Mouse (Mus musculus) forebrain, embryonic 11.5 days (tissue): ENCODE measurements around the gene Bmper. TPM values are rescaled to one million over a fixed set of nuclear protein-coding genes. Genes with fewer than 3 reads are reported as not detected.

ENCODE experiments used
- ATAC-seq: fragments of 200-750 bp; cut with Nextera tagmentation; replicated peaks from 2 replicates; pipeline ENCODE4 v1.8.0; 2017; ENCODE audit warnings: moderate TSS enrichment; ENCODE audit not compliant: low FRiP score
- DNase-seq: peaks from one replicate; pipeline ENCODE4 v3.0.0-alpha.2; 2017; ENCODE audit warnings: low spot score
- H3K27ac ChIP-seq: fragments of 300-500 bp; sonication (generic); 2 replicates; pipeline ENCODE4 v1.5.1; 2014; ENCODE audit warnings: low read depth, low read length
- H3K27me3 ChIP-seq: fragments of 300-500 bp; sonication (generic); 2 replicates; pipeline ENCODE4 v1.6.1; 2014; ENCODE audit warnings: mild to moderate bottlenecking, low read length, mixed read lengths; ENCODE audit not compliant: control insufficient read depth, insufficient read depth
- H3K36me3 ChIP-seq: fragments of 300-500 bp; sonication (generic); 2 replicates; pipeline ENCODE4 v1.6.1; 2014; ENCODE audit warnings: mild to moderate bottlenecking, low read length, moderate library complexity, mixed read lengths; ENCODE audit not compliant: control insufficient read depth, insufficient read depth
- H3K4me1 ChIP-seq: fragments of 300-500 bp; sonication (generic); replicated peaks from 2 replicates; pipeline ENCODE4 v1.6.1; 2014; ENCODE audit warnings: low read length, mixed read lengths; ENCODE audit not compliant: control insufficient read depth, insufficient read depth
- H3K4me2 ChIP-seq: fragments of 300-500 bp; sonication (generic); 2 replicates; pipeline ENCODE4 v1.6.1; 2014; ENCODE audit warnings: low read depth, mild to moderate bottlenecking, low read length, moderate library complexity, mixed read lengths; ENCODE audit not compliant: severe bottlenecking
- H3K4me3 ChIP-seq: fragments of 300-500 bp; sonication (generic); 2 replicates; pipeline ENCODE4 v1.5.1; 2014; ENCODE audit warnings: low read depth, low read length
- H3K9ac ChIP-seq: fragments of 300-500 bp; sonication (generic); 2 replicates; pipeline ENCODE4 v1.6.1; 2014; ENCODE audit warnings: low read length
- H3K9me3 ChIP-seq: fragments of 300-500 bp; sonication (generic); 2 replicates; pipeline ENCODE4 v1.6.1; 2016; ENCODE audit warnings: low read length, mixed read lengths; ENCODE audit not compliant: control insufficient read depth
- WGBS: fragments of 180-500 bp; shearing (Covaris S2); extraction: QIAGEN DNeasy Blood & Tissue Kit; methylation state at CpG from one replicate; pipeline ENCODE4 v1.1.7; 2014; 5-methylcytosine and 5-hydroxymethylcytosine counted together
- polyA plus RNA-seq: library from polyadenylated mRNA; unstranded; fragments of >200 nt; fragmentation: Nextera tagmentation; extraction: Ambion mirVana; gene quantifications from 2 replicates; pipeline ENCODE4 v1.2.1, GENCODE M21; 2014

Bmper gene
- polyA plus RNA-seq, 1 experiment from 2014 or later = 8.5 TPM

DNA sequence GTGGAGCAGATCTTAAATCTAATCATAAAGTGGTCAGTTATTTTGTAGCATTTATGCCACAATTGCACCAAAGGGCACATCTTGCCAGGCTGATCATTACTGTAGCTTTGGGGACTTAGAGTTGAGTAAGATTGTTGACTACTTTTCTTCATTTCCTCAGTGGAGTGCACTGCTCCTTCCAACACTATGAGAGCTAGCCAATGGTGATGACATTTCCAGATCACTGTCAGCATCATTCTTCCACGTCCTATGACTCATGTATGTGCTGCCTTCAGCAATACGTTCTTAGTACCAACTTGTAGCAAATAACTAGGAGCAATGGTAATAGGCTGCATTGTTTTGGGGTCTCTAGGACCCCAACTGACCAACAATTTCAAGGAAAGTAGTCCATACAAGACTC lies 33.7 kb downstream of the Bmper start:
- Histone ChIP-seq H3K4me1 (peaks cover 6% of the 10 kb centered on the region; the same call in 1 of the 2 replicates), H3K4me2 (no peak overlapping the region), H3K9ac (no peak overlapping the region), H3K4me3 (no peak overlapping the region), H3K27me3 (no peaks in the 10 kb centered on the region), H3K27ac (no peak overlapping the region), H3K36me3 (no peaks in the 10 kb centered on the region), H3K9me3 (peaks cover 4% of the 10 kb centered on the region; the same call in 1 of the 2 replicates)
- WGBS = 81% methylated on average over 2 of the region's 2 CpGs
- ATAC-seq = no peak
- no peak for DNase-seq

- no peaks in the 10 kb centered on the region for H3K27me3 ChIP-seq
- no peak overlapping the region for H3K4me2 ChIP-seq
- H3K27ac ChIP-seq = no peak overlapping the region
- H3K4me1 ChIP-seq = no peaks in the 10 kb centered on the region
- H3K36me3 ChIP-seq = no peaks in the 10 kb centered on the region
- no peak overlapping the region for H3K9ac ChIP-seq
- H3K9me3 ChIP-seq = peaks cover 4% of the 10 kb centered on the region; the same call in 1 of the 2 replicates
- H3K4me3 ChIP-seq = no peak overlapping the region
- no peak for ATAC-seq
- WGBS = 90% methylated on average over 3 of the region's 3 CpGs
- no peak for DNase-seq
Observed at GRCm38 (mm10) chr9:23261834-23262233, 39.0 kb downstream of the Bmper start.

DNA sequence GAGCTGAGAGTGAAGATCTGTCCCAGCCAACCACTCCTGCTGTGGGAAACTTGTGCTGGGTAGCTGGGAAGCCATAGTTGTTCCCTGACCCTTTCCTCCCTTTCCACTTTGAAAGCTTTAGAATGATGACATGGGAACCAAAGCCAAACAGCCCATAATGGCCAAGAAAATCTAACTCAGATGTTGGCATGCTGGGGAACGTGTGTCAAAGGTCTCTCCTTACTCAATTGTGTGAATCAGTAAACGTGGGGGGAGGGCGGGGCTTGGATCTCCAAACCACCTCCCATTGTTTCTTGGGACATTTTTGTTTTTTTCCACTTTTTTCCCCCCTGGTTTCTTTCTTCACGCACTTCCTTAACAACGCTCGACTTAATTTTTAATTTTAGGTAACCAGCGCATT lies 40.0 kb downstream of the Bmper start:
- H3K4me2 ChIP-seq = no peak overlapping the region
- WGBS = 83% methylated on average over 7 of the region's 7 CpGs
- no peak overlapping the region for H3K27ac ChIP-seq
- ATAC-seq (no peak), DNase-seq (no peak)
- no peaks in the 10 kb centered on the region for H3K27me3 ChIP-seq
- H3K4me3 ChIP-seq = no peak overlapping the region
- peaks cover 4% of the 10 kb centered on the region; the same call in 1 of the 2 replicates for H3K9me3 ChIP-seq
- no peaks in the 10 kb centered on the region for H3K4me1 ChIP-seq
- no peak overlapping the region for H3K9ac ChIP-seq
- no peaks in the 10 kb centered on the region for H3K36me3 ChIP-seq

GRCm38 (mm10) chr9:23264471-23264870 lies 41.6 kb downstream of the Bmper start:
- no peaks in the 10 kb centered on the region for H3K36me3 ChIP-seq
- WGBS = 92% methylated on average over 4 of the region's 4 CpGs
- H3K4me1 ChIP-seq = no peaks in the 10 kb centered on the region
- no peaks in the 10 kb centered on the region for H3K27me3 ChIP-seq
- no peaks in the 10 kb centered on the region; the same call in 1 of the 2 replicates for H3K9me3 ChIP-seq
- ATAC-seq (no peak), DNase-seq (no peak)
- no peak overlapping the region for H3K9ac ChIP-seq
- H3K4me3 ChIP-seq = no peak overlapping the region
- no peak overlapping the region for H3K4me2 ChIP-seq
- H3K27ac ChIP-seq = no peak overlapping the region

DNA sequence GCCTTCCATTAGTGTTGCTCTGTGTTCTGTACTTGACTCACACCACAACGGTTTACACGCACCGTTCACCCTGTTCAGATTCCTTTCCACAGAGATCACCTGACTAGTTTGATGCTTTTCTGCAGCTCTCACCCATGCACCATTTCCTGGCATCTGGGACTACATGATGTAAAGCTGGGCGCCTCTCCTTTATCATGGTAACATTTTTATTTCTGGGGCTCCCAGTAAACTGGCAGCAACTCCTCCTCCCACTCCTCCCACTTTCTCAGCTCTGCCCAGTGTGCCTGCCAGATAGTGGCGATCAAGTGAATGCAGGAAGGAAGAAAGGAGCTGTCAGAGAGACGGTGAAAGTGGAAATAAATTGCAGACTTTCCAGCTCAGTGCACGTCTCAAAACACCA lies 45.7 kb downstream of the Bmper start:
- no peaks in the 10 kb centered on the region for H3K4me1 ChIP-seq
- DNase-seq (no peak), ATAC-seq (no peak; the same call in 1 of the 2 replicates)
- no peaks in the 10 kb centered on the region for H3K27me3 ChIP-seq
- no peak overlapping the region for H3K4me2 ChIP-seq
- H3K9me3 ChIP-seq = no peaks in the 10 kb centered on the region
- H3K36me3 ChIP-seq = no peaks in the 10 kb centered on the region
- H3K4me3 ChIP-seq = no peak overlapping the region
- WGBS = 68% methylated on average over 7 of the region's 7 CpGs
- no peak overlapping the region for H3K27ac ChIP-seq
- H3K9ac ChIP-seq = no peak overlapping the region

- Histone ChIP-seq H3K27ac (no peak overlapping the region), H3K4me1 (no peaks in the 10 kb centered on the region), H3K27me3 (no peaks in the 10 kb centered on the region), H3K9ac (no peak overlapping the region), H3K4me2 (no peak overlapping the region), H3K36me3 (no peaks in the 10 kb centered on the region), H3K4me3 (no peak overlapping the region), H3K9me3 (no peaks in the 10 kb centered on the region)
- ATAC-seq (no peak), DNase-seq (no peak)
- 72% methylated on average over 2 of the region's 2 CpGs for WGBS
Observed at GRCm38 (mm10) chr9:23269087-23269486, 46.2 kb downstream of the Bmper start.

- Histone ChIP-seq H3K4me3 (no peak overlapping the region), H3K9me3 (no peaks in the 10 kb centered on the region), H3K27me3 (no peaks in the 10 kb centered on the region), H3K4me2 (no peak overlapping the region), H3K4me1 (no peaks in the 10 kb centered on the region), H3K27ac (no peak overlapping the region), H3K9ac (no peak overlapping the region), H3K36me3 (no peaks in the 10 kb centered on the region)
- no peak for ATAC-seq
- no peak for DNase-seq
- WGBS = 90% methylated on average over 4 of the region's 4 CpGs
Observed at GRCm38 (mm10) chr9:23276244-23276643, 53.4 kb downstream of the Bmper start.

DNA sequence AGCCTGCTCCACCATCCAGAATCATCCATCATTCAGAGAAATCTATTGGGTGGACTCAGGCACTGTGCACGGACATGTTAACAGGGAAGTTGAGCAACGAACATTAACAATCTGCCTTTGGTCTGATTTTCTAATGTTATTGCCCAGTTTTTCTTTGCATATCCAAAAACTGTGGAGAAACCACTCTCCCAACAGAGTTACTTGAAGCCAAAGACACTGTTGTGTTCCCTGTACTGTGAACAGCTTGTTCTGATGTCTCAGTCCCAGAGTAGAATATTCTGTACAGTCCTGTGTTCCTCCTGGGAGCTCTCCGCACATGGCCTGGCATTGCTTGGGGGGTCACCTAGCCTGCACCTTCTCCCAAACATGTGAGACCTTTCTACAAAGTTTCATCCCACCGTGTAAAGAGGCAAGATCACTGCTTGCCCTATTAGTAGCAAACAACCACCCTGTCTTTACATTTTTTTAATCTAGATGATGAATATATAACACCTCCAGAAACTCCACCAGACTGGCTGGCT lies 62.1 kb downstream of the Bmper start:
- WGBS = 89% methylated on average over 4 of the region's 4 CpGs
- DNase-seq = no peak
- Histone ChIP-seq H3K9me3 (no peaks in the 10 kb centered on the region), H3K4me2 (no peak overlapping the region), H3K36me3 (no peaks in the 10 kb centered on the region), H3K9ac (no peak overlapping the region), H3K27me3 (no peaks in the 10 kb centered on the region), H3K4me1 (no peaks in the 10 kb centered on the region), H3K4me3 (no peak overlapping the region), H3K27ac (no peak overlapping the region)
- ATAC-seq = no peak

DNA sequence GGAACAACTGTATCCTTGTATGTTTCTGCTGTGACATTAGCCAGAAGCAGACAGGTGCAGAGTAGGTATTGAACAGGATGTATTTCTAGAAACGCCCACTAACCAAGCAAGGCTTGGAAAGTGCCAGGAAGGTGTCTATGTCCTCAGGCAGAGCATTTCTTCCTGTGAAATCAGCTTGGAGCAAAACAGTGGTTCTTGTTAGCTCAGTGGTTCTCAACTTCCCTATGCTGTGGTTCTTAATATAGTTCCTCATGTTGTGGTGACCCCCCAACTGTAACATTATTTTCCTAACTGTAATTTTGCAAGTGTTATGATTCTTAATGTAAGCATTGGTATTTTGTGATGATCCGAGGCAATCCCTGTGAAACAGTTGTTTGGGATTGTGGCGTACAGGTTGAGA lies 70.7 kb downstream of the Bmper start:
- Histone ChIP-seq H3K36me3 (no peaks in the 10 kb centered on the region), H3K4me3 (no peak overlapping the region), H3K4me2 (no peak overlapping the region), H3K9me3 (no peaks in the 10 kb centered on the region), H3K9ac (no peak overlapping the region), H3K4me1 (no peaks in the 10 kb centered on the region), H3K27me3 (no peaks in the 10 kb centered on the region), H3K27ac (no peak overlapping the region)
- no peak for DNase-seq
- WGBS = 88% methylated on average over 3 of the region's 3 CpGs
- ATAC-seq = no peak
